Mouse (Mus musculus) naive thymus-derived CD4-positive, alpha-beta T cell, adult 2 months (primary cell): Measurements from ENCODE around the gene Helz.
"Not testable (repeated sequence)": the region's sequence is repeated elsewhere in the genome, so short reads cannot be mapped to it uniquely, and the experiment has no call there.

Experiments
- DNase-seq: peaks from one replicate; pipeline ENCODE4 v3.0.0-alpha.2; 2011; ENCODE audit warnings: low read depth

Gene Helz

DNA sequence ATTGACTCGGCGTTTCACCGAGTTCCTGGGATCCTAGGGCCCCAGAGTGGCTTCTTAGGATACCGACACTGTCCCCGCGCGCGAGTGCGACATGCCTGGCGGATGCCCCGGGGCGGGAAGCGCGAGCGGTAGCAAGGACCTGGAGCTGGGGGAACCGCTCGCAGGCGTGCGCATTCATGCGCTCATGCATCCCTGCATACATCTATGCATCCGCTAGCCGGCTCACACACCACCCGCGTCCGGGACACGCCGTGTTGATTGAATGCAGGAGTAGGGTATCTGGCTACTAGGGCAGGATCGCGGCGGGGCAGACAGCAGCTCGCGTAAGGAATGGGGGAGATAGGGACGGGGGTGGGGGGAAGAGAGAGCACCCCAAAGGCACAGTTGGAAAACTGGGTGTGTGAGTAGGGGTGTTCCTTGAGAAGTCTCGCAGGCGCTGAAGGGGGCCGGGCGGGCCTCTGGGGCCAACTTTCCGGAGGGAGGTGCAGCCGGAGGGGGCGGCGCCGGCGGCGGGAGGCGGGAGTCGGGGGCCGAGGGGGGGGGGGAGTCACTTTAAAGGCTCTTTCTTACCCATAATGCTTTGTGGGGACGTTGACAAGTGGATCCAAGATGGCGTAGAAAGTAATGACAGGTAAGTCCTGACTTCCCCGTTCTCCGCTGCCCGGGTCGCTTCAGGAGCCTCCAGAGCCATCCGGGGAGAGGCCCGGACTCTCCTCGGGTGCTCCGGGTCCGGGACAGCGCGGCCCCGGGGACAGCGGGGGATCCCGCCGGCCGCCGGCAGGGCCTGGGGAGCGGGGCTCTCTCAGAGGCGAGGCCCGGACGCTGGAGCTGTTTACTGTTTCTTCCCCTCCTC lies at the start of gene Helz:
Gene Helz (plus strand): TSS at position 580 of the 853 bp plus-strand sequence.
- peak; percentile 88 for DNase-seq

DNA sequence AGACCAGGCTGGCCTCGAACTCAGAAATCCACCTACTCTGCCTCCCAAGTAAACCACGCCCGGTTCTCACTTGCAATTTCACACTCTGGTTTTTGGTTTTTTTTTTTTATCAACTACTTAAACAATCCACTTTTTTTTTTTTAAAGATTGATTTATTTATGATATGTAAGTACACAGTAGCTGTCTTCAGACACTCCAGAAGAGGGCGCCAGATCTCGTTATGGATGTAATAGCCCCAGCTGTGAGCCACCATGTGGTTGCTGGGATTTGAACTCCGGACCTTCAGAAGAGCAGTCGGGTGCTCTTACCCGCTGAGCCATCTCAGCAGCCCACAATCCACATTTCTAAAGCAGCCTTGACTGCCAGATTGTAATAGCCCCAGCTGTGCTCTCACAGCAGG lies 44.9 kb upstream of the Helz start:
- DNase-seq, result no peak

DNA sequence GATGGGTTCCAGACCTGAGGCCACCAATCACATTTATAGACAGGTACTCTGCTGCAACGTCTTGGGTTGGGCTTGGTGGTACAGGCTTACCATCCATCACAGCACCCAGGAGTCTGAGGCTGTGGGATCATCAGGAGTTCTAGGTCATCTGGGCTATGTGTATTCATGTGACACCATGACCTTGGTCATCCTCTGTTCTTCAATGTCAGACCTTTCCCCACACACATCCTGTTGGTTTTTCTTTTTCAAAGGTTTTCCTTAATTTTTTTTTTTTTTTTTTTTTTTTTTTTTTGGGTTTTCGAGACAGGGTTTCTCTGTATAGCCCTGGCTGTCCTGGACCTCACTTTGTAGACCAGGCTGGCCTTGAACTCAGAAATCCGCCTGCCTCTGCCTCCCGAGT lies 43.4 kb upstream of the Helz start:
- DNase-seq, result not testable (repeated sequence)

DNA sequence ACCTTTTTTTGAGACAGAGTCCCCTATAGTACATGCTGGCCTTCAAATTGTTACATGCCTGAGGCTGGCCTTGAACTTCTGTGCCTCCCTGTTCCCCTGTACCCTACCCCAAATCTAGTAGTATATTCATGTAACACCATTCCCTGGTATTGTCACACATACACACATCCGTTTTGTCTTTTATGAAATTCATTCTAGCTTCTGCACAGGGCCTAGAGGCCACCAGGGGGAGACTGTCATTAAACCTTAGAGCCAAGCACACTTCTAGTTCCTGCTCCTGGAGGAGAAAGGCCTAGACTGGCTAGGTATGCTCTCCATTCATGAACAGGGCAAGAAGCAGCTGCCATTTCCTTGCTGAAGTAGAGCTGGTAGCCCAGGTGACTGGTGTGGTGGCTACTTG lies 41.5 kb upstream of the Helz start:
- peak; percentile 49 for DNase-seq

DNA sequence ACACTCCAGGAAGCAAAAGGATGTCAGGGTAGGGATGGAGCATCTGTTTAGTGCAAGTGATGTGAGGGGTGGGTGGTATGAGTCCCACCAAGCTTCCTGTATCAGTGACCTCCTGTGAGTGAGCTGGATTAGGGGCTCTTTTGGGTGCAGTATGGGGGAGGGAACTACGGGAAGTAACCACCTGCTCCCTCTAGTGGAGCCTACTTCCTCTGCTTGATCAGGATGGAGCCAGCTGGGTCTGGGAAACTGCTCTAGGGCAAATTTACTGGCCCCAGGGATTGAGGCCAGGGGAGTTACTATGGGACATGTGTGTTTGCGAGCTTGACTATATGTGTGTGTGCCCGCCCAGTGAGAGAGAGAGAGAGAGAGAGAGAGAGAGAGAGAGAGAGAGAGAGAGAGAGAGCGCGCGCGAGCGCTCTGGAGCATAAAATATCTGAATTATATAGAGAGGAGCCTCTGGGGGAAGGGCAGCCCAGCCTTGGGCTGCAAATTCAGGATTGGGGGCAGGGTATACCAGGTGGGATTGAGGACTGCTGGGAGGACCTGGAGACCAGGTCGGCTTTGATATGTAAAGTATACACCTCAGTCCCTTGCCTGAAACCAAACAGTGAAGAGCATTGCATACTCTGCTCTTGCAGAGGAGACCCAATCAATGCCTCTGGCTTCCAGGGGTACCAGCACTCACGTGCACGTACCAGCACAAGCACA lies 37.9 kb upstream of the Helz start:
- peak; percentile 30 for DNase-seq

DNA sequence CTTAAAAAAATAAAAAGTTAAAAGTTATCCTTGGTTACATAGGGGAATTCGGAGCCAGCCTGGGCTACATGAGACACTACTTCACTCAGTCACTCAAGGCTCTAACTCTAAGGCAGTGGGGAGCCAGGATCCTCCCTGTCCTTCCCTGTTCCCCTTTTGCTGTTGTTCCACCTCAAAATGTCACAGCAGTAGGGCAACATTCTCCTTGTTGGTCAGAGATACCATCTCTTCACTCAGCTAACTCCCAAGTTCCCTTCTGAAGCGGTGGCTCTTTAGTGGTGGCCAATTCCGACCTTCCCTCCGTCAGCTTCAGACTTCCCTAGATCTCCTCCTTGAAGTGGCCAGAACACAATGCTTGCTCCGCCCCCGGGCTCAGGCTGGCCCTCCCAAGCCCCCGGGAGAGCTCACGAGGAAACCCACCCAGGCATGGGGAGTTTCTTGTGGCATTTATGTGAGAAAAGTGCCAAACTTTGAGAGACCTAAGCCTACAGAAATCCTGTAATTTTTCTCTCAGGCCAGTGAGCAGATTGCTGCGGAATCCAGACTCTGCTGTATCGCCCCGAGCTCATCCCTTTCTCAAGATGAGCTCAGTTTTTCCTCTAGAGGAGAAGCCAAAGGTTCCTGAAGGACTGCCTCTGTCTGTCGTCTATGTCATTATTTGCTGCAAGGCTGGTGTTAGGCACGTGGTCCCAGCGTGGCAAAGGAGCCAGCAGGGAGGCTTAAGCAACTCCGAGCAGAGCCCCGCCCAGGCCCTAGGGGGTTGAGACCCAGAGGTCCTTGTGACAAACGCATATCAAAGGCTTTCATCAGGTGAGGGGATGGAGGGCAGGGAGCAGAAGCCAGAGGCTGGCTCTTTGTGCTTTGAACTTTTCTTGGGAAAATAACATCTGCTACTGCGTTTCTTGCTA lies 37.1 kb upstream of the Helz start:
- peak; percentile 25 for DNase-seq

DNA sequence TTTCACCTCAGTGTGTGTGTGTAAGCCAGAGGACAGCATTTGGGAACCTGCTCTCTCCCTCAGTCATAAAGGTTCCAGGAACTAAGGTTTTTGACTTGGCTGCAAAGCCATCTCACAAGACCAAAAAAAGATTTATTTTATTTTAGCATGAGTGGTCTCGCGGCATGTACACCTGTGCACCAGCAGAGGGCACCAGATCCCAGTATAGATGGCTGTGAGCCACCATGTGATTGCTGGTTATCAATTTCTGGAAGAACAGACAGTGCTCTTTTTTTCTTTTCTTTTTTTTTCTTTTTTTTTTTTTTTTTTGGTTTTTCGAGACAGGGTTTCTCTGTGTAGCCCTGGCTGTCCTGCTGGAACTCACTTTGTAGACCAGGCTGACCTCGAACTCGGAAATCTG lies 35.8 kb upstream of the Helz start:
- DNase-seq, result peak; percentile 86

DNA sequence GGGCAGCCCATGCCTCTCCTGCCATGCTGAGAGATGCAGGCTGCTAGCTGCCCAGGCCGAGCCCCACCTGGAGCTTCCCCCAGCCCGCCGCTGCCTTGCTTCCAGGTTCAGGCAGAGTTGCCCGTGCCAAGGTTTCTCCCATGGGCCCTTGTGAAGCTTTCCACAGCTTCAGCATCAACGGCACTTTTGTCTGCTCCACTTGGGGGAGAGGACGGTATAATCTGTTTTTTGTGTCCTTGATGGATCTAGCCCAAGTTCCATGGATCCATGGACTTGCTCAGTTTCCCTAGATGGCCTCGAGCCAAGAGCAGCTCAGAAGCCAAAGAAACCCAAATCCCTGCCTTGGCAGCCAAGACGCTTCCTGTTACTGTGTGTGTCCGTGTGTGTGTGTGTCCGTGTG lies 34.7 kb upstream of the Helz start:
- DNase-seq, result no peak

DNA sequence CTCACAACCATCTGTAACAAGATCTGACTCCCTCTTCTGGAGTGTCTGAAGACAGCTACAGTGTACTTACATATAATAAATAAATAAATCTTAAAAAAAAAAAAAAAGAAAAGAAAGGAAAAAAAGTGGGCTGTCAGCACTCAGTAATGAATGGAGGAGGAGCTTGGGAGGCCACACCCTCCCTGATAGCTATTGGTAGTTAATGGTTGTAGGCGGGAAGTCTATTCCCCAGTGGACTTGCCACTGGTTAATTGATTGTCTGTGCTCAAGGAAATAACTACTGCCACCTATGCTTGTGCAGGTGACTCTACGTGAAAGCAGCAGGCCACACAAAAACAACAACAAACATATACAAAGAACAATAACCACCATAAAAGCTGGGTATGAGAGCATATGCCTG lies 31.3 kb upstream of the Helz start:
- no peak for DNase-seq

DNA sequence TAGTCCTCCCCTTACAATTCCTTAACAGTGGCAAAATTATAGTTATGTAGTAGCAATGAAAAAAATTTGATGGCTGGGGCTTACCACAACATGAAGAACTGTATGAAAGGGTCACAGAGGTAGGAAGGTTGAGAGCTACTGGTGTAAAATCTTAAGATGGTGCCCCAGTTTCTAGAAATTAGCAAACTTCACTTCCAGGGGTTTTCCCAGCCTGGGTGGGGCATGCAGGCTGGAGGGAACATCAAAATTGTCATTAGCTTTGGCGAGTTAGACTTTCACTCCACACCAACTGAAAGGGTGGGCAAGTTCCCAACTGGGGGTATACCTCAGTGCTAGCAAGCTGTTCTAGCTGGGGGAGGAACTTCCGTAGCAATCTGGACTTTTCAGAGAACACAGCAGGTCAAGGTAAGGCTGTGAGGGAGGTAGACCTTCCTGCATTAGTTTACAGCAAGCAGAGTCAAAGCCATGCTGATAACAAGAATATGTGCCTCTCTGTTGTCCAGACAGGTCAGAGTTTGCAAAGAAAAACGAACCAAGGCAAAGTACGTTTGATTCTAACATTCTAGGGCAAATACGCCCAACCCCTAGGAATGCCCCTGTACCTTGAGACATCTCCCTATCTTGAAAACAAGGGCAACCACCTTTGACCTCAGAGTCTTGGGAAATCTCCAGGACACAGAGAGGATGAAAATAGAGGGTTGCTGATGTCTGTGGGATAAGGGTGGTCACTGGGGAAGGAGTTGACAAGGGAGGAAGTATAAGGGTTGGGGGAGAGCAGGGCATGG lies 28.9 kb upstream of the Helz start:
- no peak for DNase-seq

DNA sequence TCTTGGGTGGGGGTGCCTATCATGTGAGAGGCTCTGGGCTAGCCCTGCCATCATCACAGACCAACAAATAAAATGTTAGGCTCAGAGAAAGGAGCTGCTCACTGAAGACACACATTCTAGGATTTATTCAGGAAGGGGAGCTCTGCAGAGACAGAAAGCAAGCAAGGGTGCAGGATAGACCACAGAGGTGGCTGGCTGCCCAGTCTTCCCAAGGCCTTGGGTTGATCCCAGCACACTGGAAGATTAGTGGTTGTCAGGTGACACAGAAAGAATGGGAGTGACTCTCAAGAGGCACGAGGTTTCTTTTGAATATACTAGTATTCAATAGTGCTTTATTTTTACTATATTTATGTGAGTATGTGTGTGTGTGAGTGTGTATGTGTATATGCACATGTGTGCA lies 26.6 kb upstream of the Helz start:
- DNase-seq, result no peak

DNA sequence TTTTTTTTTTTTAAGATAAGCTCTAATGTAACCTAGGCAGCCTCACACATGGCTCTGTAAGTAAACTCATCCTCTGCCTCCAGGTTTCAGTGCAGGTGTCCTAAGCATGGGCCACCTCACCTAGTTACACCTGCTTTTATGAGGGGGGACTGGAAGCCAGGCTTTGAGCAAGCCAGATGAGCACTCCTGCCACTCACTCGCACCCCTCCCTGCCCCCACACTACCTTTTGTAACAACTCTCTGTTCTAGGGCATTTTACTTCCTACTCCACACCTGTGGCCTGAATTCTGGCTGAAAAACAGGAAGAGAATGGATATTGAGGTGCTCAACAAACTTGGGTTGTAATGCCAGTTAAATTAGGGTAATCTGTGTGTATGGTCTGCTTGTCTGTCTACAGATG lies 22.8 kb upstream of the Helz start:
- no peak for DNase-seq

DNA sequence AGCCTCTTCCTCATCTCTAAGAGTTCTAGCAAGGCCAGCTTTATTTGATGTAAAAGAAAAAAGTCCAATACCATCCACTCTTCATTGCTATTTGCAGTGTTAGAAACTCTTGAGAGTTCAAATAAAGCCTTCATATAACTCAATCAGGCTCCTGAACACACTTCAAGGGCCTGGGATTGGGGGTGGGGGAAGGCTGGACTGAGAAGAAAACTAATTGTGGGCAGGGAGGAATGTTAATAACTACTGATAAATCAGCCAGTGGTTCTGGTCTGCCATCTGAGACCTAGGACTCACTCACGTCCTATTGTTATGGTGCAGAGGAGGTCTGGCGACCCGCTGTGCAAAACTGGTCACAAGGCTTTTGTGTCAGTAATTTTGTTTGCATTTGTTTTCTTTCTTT lies 20.1 kb upstream of the Helz start:
- no peak for DNase-seq

DNA sequence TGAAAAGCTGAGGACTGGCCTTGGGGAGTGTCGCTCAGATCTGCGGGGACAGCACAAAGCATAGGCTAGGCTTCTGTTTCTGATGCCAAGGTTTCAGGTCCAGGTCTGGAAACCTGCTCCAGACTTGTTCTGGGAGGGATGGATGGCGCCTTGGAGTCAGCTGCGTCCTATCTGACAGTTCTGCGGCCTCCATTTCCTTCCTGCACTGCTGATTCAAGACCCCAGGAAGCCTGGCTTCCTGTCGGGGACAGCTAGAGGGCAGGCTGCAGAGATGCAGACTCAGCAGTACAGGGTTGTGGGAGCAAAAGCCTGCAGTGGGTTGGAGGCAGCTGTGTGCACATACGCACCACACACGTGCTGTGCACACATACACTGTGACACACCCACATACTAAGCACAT lies 18.4 kb upstream of the Helz start:
- DNase-seq, result peak; percentile 62

DNA sequence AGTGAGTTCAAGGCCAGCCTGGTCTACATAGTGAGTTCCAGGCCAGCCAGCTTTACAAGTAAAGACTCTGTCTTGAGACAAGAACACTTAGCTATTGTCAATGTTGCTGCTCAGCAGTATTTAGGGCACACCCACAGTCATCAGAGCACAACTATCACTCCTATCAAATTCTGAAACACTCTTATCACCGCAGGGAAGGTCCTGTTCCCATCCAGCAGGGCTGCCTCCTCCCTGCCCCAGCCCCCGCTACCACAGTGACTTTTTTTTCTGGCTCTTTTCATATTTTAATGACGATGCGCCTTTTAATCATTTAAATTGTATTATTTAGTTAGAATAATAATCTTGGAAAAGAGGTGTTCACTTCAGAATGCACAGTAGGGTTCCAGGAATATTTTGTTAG lies 16.3 kb upstream of the Helz start:
- no peak for DNase-seq

DNA sequence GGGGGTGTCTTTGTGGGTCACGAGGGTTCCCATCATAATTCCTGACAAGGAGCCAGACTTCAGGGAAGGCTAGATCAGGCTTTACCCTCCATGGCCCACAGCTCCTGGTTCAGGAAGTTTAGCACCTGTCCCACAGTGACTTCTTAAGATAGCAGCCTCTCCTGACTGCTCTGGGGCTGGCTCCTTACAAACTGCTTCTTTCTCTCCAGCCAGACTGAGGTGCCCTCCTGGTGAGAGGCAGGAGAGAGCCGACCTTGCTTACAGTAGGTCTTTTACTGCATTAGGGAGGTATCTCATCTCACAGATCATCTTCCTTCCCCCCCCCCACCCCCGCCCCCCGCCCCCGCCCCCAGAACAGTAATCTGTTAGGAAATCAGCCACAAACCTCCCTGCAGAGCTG lies 15.5 kb upstream of the Helz start:
- no peak for DNase-seq

DNA sequence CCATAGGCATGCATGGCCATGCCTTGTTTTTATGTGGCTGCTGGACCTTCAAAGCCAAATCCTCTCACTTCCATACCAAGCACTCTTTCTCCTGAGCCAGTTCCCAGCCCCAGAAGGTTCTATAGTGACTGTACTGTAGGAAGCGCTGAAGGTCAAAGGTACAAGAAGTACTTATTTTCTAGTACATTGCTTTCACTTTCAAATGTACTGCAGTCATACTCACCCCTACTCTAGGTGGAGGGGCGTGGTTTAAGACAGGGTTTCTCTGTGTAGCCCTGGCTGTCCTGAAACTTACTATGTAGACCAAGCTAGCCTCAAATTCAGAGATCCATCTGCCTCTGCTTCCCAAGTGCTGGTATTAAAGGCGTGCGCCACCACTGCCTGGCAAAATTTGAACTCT lies 8.7 kb upstream of the Helz start:
- peak; percentile 46 for DNase-seq

DNA sequence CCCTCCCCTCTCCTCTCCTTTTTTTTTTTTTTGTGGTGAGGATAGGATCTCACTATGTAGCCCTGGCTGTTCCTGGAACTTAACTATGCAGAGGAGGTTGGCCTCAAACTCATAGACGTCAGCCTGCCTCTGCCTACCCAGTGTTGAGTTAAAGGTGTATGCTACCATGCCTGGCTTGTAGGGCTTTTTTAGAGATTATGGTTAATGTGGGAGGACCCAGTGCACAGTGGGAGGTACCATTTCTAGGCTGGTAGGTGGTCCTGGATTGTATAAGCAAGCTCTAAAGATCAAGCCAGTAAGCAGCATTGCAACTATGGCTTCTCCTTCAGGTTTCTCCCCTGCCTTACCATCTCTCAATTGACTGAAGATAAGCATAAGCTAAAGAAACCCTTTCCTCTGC lies 7.4 kb upstream of the Helz start:
- no peak for DNase-seq

DNA sequence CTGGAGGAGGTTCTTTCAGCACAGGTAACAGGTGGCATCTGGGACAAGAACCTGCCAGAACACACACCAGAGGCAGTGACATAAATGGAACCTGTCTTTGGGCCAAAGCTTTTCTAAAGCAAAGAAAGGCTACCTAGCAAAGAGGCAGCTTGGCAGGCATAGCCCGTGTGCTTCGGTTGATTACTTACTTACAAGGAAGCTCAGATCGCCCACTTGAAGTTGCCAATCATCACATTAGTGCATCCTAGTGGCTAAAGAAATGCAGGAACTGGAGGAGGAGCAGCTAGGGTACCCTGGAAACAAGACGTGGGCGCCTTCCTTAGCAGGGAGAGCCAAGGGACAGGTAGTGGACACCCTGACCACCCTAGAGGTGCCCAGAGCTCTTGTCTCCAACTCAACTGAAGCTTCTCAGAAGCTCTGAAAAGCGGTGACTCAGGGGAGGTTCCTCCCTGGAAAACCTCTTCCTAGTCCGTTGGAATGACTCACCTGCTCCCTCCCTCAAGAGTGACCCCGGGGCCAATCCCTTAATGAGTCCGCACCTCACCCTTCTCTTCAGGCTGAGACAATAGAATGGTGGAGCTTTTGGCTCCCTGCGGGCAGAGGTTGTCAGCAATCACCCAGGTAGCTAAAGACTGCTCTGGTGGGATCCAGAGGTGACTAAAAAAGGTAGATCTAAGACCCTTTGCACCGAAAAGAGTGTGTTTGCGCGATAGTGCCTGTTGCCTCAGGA lies 1.8 kb upstream of the Helz start:
- DNase-seq, result no peak

DNA sequence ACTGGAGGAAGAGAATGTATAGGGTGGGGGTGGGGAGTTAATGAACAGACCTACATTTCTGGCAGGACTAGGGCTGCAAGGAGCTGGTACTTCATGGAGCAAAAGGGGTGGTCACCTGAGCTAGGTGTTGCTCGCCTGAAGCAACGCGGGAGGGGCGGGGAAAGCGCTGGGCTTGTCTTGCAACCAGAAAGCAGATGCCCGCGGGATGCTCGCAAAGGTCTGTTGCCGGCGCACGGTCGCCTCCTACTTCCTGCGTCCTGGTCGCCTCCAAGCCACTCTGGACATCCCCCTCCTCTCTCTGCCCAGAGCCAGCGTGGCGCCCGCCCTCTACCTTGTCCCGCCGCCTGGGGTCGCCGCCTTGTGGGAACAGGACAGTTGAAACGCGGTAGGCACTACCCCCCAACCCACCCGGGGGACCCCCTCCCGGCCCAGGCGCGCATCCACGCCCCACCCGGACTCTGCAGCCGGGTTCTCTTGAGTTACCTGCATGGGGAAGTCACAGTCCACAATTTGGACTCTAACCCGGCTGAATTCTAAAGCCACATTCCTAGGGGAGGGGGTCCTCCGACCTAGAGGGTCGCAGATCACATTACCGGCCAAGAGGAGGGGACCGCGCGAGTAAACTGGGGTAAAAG lies 946 bp upstream of the Helz start:
- DNase-seq, result peak; percentile 46
